Mouse (Mus musculus): ENCODE measurements around the gene Pla2g2e. TPM values are rescaled to one million over a fixed set of nuclear protein-coding genes. Genes with fewer than 3 reads are reported as not detected.

Pla2g2e gene
- polyA plus RNA-seq, 1 experiment from 2014 or later: not detected

DNA sequence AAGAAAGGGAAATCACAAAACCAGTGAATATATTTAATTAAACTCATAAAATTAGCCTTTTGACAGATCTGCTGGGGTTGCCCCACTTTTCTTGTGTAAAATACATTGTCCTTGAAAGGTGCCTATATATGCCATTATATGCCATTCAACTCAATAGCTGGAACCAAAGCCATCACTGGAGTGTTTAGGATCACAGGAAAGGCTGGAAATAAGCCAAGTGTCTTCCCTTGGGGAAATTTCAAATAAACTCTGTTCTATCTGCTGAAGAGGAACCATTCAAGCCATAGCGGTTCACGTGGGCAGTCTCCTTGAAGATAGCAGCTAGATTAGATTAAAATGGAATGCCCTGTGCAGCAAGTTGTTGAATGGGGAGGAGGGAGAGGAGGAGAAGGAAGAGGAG is 47.8 kb downstream of the Pla2g2e start:
- WGBS: 76% methylated on average over 2 of the region's 2 CpGs
- H3K9me3 ChIP-seq: no peaks in the 10 kb centered on the region
- no peak overlapping the region for H3K9ac ChIP-seq (replicated peaks)
- H3K4me2 ChIP-seq (replicated peaks): no peak overlapping the region
- H3K27ac ChIP-seq (replicated peaks): no peak overlapping the region
- H3K36me3 ChIP-seq: no peaks in the 10 kb centered on the region
- H3K4me3 ChIP-seq: no peak overlapping the region
- no peaks in the 10 kb centered on the region for H3K27me3 ChIP-seq
- H3K4me1 ChIP-seq: peaks cover 4% of the 10 kb centered on the region
- ATAC-seq (replicated peaks): no peak

Other genes with a start within 250 kb of the Pla2g2e start
- 0.74 and 1.2 TPM in 2 replicates for gene Vwa5b1, start 242.1 kb upstream of the Pla2g2e start, polyA plus RNA-seq (2015; fragmentation: Nextera tagmentation; extraction: Ambion mirVana)
- 0.34 TPM in 1 of 2 replicates, not detected in the other for gene Pla2g2c, start 153.2 kb upstream of the Pla2g2e start, polyA plus RNA-seq (2015; fragmentation: Nextera tagmentation; extraction: Ambion mirVana)
- gene Ubxn10, start 140.8 kb upstream of the Pla2g2e start, polyA plus RNA-seq (2015; fragmentation: Nextera tagmentation; extraction: Ambion mirVana): 2.0 and 3.2 TPM in 2 replicates
- 0.08 TPM in 1 of 2 replicates, not detected in the other for gene Pla2g2f, start 120.3 kb upstream of the Pla2g2e start, polyA plus RNA-seq (2015; fragmentation: Nextera tagmentation; extraction: Ambion mirVana)
- gene Pla2g2d, start 102.2 kb upstream of the Pla2g2e start, polyA plus RNA-seq (2015; fragmentation: Nextera tagmentation; extraction: Ambion mirVana): not detected in 2 replicates
- gene Pla2g5, start 14.5 kb upstream of the Pla2g2e start, polyA plus RNA-seq (2015; fragmentation: Nextera tagmentation; extraction: Ambion mirVana): 0.45 and 0.76 TPM in 2 replicates
- not detected in 2 replicates for gene Gm13030, start 4.0 kb upstream of the Pla2g2e start, polyA plus RNA-seq (2015; fragmentation: Nextera tagmentation; extraction: Ambion mirVana)
- 2.7 and 3.4 TPM in 2 replicates for gene Otud3, start 36.0 kb downstream of the Pla2g2e start, polyA plus RNA-seq (2015; fragmentation: Nextera tagmentation; extraction: Ambion mirVana)
- gene Rnf186, start 89.2 kb downstream of the Pla2g2e start, polyA plus RNA-seq (2015; fragmentation: Nextera tagmentation; extraction: Ambion mirVana): not detected in 2 replicates
- gene Tmco4, start 94.9 kb downstream of the Pla2g2e start, polyA plus RNA-seq (2015; fragmentation: Nextera tagmentation; extraction: Ambion mirVana): 0.98 and 1.1 TPM in 2 replicates
- 0.28 and 0.37 TPM in 2 replicates for gene Htr6, start 197.6 kb downstream of the Pla2g2e start, polyA plus RNA-seq (2015; fragmentation: Nextera tagmentation; extraction: Ambion mirVana)
- gene Nbl1, start 215.1 kb downstream of the Pla2g2e start, polyA plus RNA-seq (2015; fragmentation: Nextera tagmentation; extraction: Ambion mirVana): 23.5 and 24.6 TPM in 2 replicates